Mouse (Mus musculus) embryonic fibroblast, embryonic 13.5 days (primary cell): ENCODE data around the gene Ralgps1.

Experiments used
- CTCF ChIP-seq: IDR thresholded peaks from 2 replicates; pipeline ENCODE4 v1.5.1; 2011; ENCODE audit warnings: mild to moderate bottlenecking, control low read depth, low read length, moderate library complexity, borderline replicate concordance; ENCODE audit not compliant: insufficient read depth
- POLR2A ChIP-seq: IDR thresholded peaks from 2 replicates; pipeline ENCODE4 v1.6.1; 2011; ENCODE audit warnings: low read depth, mild to moderate bottlenecking, control low read depth, low read length, moderate library complexity

DNA sequence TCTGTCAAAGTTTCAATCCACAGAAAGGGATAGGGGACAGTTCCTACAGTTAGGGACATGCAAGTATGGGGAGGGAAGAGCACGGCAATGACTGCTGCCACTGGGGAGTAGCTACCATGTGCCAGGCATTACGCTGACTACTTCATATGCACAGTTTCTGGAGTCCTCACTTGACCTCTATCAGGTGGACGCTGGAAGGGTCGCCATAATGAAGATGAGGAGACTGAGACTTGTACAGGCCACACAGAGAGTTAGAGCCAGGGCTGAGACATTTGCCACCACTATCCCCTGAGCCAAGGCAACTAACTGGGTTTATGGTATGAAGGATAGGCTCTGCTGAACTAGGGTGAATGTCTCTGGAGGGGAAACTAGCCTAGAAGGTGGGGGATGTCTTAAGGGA is 233.6 kb downstream of the Ralgps1 start:
- no peak for TF ChIP-seq CTCF
- no peak for TF ChIP-seq POLR2A
